Mouse (Mus musculus): ENCODE measurements around the gene Ctcfl. TPM values are rescaled to one million over a fixed set of nuclear protein-coding genes. Genes with fewer than 3 reads are reported as not detected.

Ctcfl gene
- total RNA-seq (2014; rRNA removed): not detected in 2 replicates
- polyA plus RNA-seq (2015; fragmentation: Nextera tagmentation; extraction: Ambion mirVana): 0.06 TPM in 1 of 2 replicates, not detected in the other

- Histone ChIP-seq H3K4me3 (ENCODE audit: low read depth, low read length) (no peak within 1 kb of the TSS), H3K27ac (ENCODE audit: low read depth, low read length) (no peak within 1 kb of the TSS), H3K36me3 (ENCODE audit: insufficient read depth) (no peaks in the 10 kb centered on the region), H3K27me3 (ENCODE audit: insufficient read depth, low read length) (no peaks in the 10 kb centered on the region), H3K4me1 (ENCODE audit: insufficient read depth) (no peaks in the 10 kb centered on the region), H3K9ac (no peak within 1 kb of the TSS), H3K4me2 (ENCODE audit: low read depth) (no peak within 1 kb of the TSS), H3K9me3 (ENCODE audit: low read length) (no peaks in the 10 kb centered on the region)
- WGBS: 91% methylated on average over 35 of the region's 35 CpGs
- no peak for TF ChIP-seq CTCF (IDR thresholded peaks at IDR 0.05; ENCODE audit: low read depth)
- no peak for DNase-seq
- no peak for ATAC-seq
These were observed at the start of gene Ctcfl for GRCm38 (mm10) chr2:173119023-173119944. Gene Ctcfl (minus strand): TSS chr2:173119525.

- Histone ChIP-seq H3K27me3 (ENCODE audit: insufficient read depth, low read length) (peaks cover 12% of the 10 kb centered on the region), H3K4me1 (ENCODE audit: insufficient read depth) (peaks cover 20% of the 10 kb centered on the region), H3K4me3 (ENCODE audit: low read depth, low read length) (no peak overlapping the region), H3K27ac (ENCODE audit: low read depth, low read length) (no peak overlapping the region), H3K9ac (no peak overlapping the region), H3K9me3 (ENCODE audit: low read length) (no peaks in the 10 kb centered on the region), H3K36me3 (ENCODE audit: insufficient read depth) (no peaks in the 10 kb centered on the region), H3K4me2 (ENCODE audit: low read depth) (no peak overlapping the region)
- ATAC-seq: no peak
- peak; percentile 27 for DNase-seq
- 47% methylated on average over 5 of the region's 5 CpGs for WGBS
- TF ChIP-seq CTCF (IDR thresholded peaks at IDR 0.05; ENCODE audit: low read depth): no peak
These were observed 49.1 kb upstream of the Ctcfl start for GRCm38 (mm10) chr2:173168411-173168851.

GRCm38 (mm10) chr2:173165357-173165756 is 46.0 kb upstream of the Ctcfl start:
- 83% methylated on average over 10 of the region's 10 CpGs for WGBS
- no peak for TF ChIP-seq CTCF (IDR thresholded peaks at IDR 0.05; ENCODE audit: low read depth)
- Histone ChIP-seq H3K27me3 (ENCODE audit: insufficient read depth, low read length) (no peaks in the 10 kb centered on the region), H3K27ac (ENCODE audit: low read depth, low read length) (no peak overlapping the region), H3K4me1 (ENCODE audit: insufficient read depth) (0 out of 2 replicates have a peak, but pooled peaks cover 6% of the 10 kb centered on the region), H3K36me3 (ENCODE audit: insufficient read depth) (no peaks in the 10 kb centered on the region), H3K4me2 (ENCODE audit: low read depth) (no peak overlapping the region), H3K9ac (no peak overlapping the region), H3K9me3 (ENCODE audit: low read length) (no peaks in the 10 kb centered on the region), H3K4me3 (ENCODE audit: low read depth, low read length) (no peak overlapping the region)
- ATAC-seq (no peak), DNase-seq (no peak)

GRCm38 (mm10) chr2:173164946-173165345 is 45.6 kb upstream of the Ctcfl start:
- WGBS: 84% methylated on average over 10 of the region's 10 CpGs
- H3K4me3 ChIP-seq (ENCODE audit: low read depth, low read length): no peak overlapping the region
- DNase-seq (no peak), ATAC-seq (no peak)
- H3K27me3 ChIP-seq (ENCODE audit: insufficient read depth, low read length): no peaks in the 10 kb centered on the region
- H3K9me3 ChIP-seq (ENCODE audit: low read length): no peaks in the 10 kb centered on the region
- no peak overlapping the region for H3K9ac ChIP-seq
- H3K4me1 ChIP-seq (ENCODE audit: insufficient read depth): 0 out of 2 replicates have a peak, but pooled peaks cover 6% of the 10 kb centered on the region
- H3K4me2 ChIP-seq (ENCODE audit: low read depth): no peak overlapping the region
- no peaks in the 10 kb centered on the region for H3K36me3 ChIP-seq (ENCODE audit: insufficient read depth)
- H3K27ac ChIP-seq (ENCODE audit: low read depth, low read length): no peak overlapping the region
- TF ChIP-seq CTCF (IDR thresholded peaks at IDR 0.05; ENCODE audit: low read depth): no peak

- no peaks in the 10 kb centered on the region for H3K9me3 ChIP-seq (ENCODE audit: low read length)
- no peaks in the 10 kb centered on the region for H3K36me3 ChIP-seq (ENCODE audit: insufficient read depth)
- no peaks in the 10 kb centered on the region for H3K27me3 ChIP-seq (ENCODE audit: insufficient read depth, low read length)
- H3K9ac ChIP-seq: no peak overlapping the region
- H3K4me2 ChIP-seq (ENCODE audit: low read depth): no peak overlapping the region
- DNase-seq (no peak), ATAC-seq (no peak)
- no peak overlapping the region for H3K27ac ChIP-seq (ENCODE audit: low read depth, low read length)
- H3K4me3 ChIP-seq (ENCODE audit: low read depth, low read length): no peak overlapping the region
- TF ChIP-seq CTCF (IDR thresholded peaks at IDR 0.05; ENCODE audit: low read depth): peak; percentile 41
- H3K4me1 ChIP-seq (ENCODE audit: insufficient read depth): 0 out of 2 replicates have a peak, but pooled peaks cover 6% of the 10 kb centered on the region
- 41% methylated on average over 2 of the region's 2 CpGs for WGBS
These were observed 45.0 kb upstream of the Ctcfl start for GRCm38 (mm10) chr2:173164358-173164757.

- H3K27me3 ChIP-seq (ENCODE audit: insufficient read depth, low read length): no peaks in the 10 kb centered on the region
- 88% methylated on average over 8 of the region's 8 CpGs for WGBS
- no peak overlapping the region for H3K27ac ChIP-seq (ENCODE audit: low read depth, low read length)
- no peaks in the 10 kb centered on the region for H3K36me3 ChIP-seq (ENCODE audit: insufficient read depth)
- ATAC-seq (no peak), DNase-seq (no peak)
- H3K4me2 ChIP-seq (ENCODE audit: low read depth): no peak overlapping the region
- H3K9me3 ChIP-seq (ENCODE audit: low read length): no peaks in the 10 kb centered on the region
- no peak overlapping the region for H3K9ac ChIP-seq
- no peak for TF ChIP-seq CTCF (IDR thresholded peaks at IDR 0.05; ENCODE audit: low read depth)
- no peak overlapping the region for H3K4me3 ChIP-seq (ENCODE audit: low read depth, low read length)
- H3K4me1 ChIP-seq (ENCODE audit: insufficient read depth): 0 out of 2 replicates have a peak, but pooled peaks cover 3% of the 10 kb centered on the region
These were observed 44.1 kb upstream of the Ctcfl start for GRCm38 (mm10) chr2:173163380-173163779.

Measured in forebrain, postnatal 0 days (tissue).